Mouse (Mus musculus) C2C12 (cell line): ENCODE data around the gene Ifngr1. TPM values are rescaled to one million over a fixed set of nuclear protein-coding genes. Genes with fewer than 3 reads are reported as not detected.

Source experiments
- H3K27me3 ChIP-seq: one replicate; pipeline ENCODE4 v1.6.1; 2011; ENCODE audit not compliant: control insufficient read depth, insufficient read depth, insufficient read length
- H3K36me3 ChIP-seq: one replicate; pipeline ENCODE4 v1.6.1; 2011; ENCODE audit not compliant: control insufficient read depth, insufficient read depth
- H3K4me3 ChIP-seq: one replicate; pipeline ENCODE4 v1.5.1; 2011; ENCODE audit warnings: mild to moderate bottlenecking, control low read depth; ENCODE audit not compliant: poor library complexity, insufficient read depth, severe bottlenecking
- H3K79me2 ChIP-seq: one replicate; pipeline ENCODE4 v1.6.1; 2011; ENCODE audit not compliant: control insufficient read depth, insufficient read depth
- H3K79me3 ChIP-seq: one replicate; pipeline ENCODE4 v1.6.1; 2011; ENCODE audit warnings: low read depth, control low read depth
- H3ac ChIP-seq: one replicate; pipeline ENCODE3; 2011; ENCODE audit warnings: low read depth; ENCODE audit not compliant: control insufficient read depth, insufficient read length
- CEBPB ChIP-seq: IDR thresholded peaks from one replicate; pipeline ENCODE4 v1.6.1; 2011; ENCODE audit warnings: low read depth, mild to moderate bottlenecking, control low read depth, moderate library complexity
- CTCF ChIP-seq: IDR thresholded peaks from one replicate; pipeline ENCODE4 v1.5.1; 2011; ENCODE audit not compliant: control insufficient read depth, insufficient read depth, insufficient read length
- FOSL1 ChIP-seq: IDR thresholded peaks from one replicate; pipeline ENCODE4 v1.8.0; 2011; ENCODE audit warnings: mild to moderate bottlenecking, low read length; ENCODE audit not compliant: poor library complexity, insufficient read depth, severe bottlenecking
- MAX ChIP-seq: IDR thresholded peaks from one replicate; pipeline ENCODE4 v1.6.1; 2011; ENCODE audit warnings: mild to moderate bottlenecking, control low read depth
- MYOD1 ChIP-seq: IDR thresholded peaks from one replicate; pipeline ENCODE4 v1.6.1; 2011; ENCODE audit warnings: low read depth; ENCODE audit not compliant: control insufficient read depth, insufficient read length
- MYOG ChIP-seq: IDR thresholded peaks from one replicate; pipeline ENCODE4 v1.6.1; 2011; ENCODE audit not compliant: control insufficient read depth, insufficient read length; ENCODE audit errors: extremely low read depth
- USF1 ChIP-seq: IDR thresholded peaks from one replicate; pipeline ENCODE4 v1.6.1; 2011; ENCODE audit warnings: low read depth, mild to moderate bottlenecking, control low read depth, moderate library complexity
- long read RNA-seq, 2 experiments: library from polyadenylated mRNA; unstranded; transcript quantifications; one replicate each; pipeline ENCODE4 v2.0.0; 2019 to 2020
- polyA plus RNA-seq: library from polyadenylated mRNA; unstranded; fragments of >200 nt; fragmentation: generic; extraction: Trizol; gene quantifications from one replicate; pipeline ENCODE4 v1.2.1, GENCODE M21; 2012; ENCODE audit warnings: missing spikeins

Ifngr1 gene
- polyA plus RNA-seq = 11.8 TPM
- long read RNA-seq, experiment 1, transcript Ifngr1-201 (7 exons, 2,112 nt) = major isoform, 29 of 36 reads
- long read RNA-seq, experiment 1, partial matches to known transcripts = 3 of 36 reads
- long read RNA-seq, experiment 1, other reads (novel, unspliced or antisense) = 4 of 36 reads
- long read RNA-seq, experiment 2, transcript Ifngr1-201 (7 exons, 2,112 nt) = major isoform, 149 of 163 reads
- long read RNA-seq, experiment 2, transcript Ifngr1-203 (7 exons, 1,974 nt) = minor isoform, 6 of 163 reads
- long read RNA-seq, experiment 2, partial matches to known transcripts = 1 of 163 reads
- long read RNA-seq, experiment 2, other reads (novel, unspliced or antisense) = 7 of 163 reads

GRCm38 (mm10) chr10:19591641-19592441 is at the start of gene Ifngr1:
Gene Ifngr1 (plus strand): TSS chr10:19591949.
- H3K27me3 ChIP-seq = no peaks in the 10 kb centered on the region
- peaks cover 12% of the 10 kb centered on the region for H3K79me3 ChIP-seq
- peak within 1 kb of the TSS; percentile 89 for H3ac ChIP-seq
- peaks cover 5% of the 10 kb centered on the region for H3K36me3 ChIP-seq
- H3K4me3 ChIP-seq = peak within 1 kb of the TSS; percentile 53
- no peak for TF ChIP-seq CEBPB
- no peak for TF ChIP-seq CTCF
- TF ChIP-seq FOSL1 = no peak
- no peak for TF ChIP-seq MYOG
- TF ChIP-seq USF1 = no peak
- no peak for TF ChIP-seq MYOD1
- no peak for TF ChIP-seq MAX
- peaks cover 43% of the 10 kb centered on the region for H3K79me2 ChIP-seq

- H3K36me3 ChIP-seq = no peaks in the 10 kb centered on the region
- H3ac ChIP-seq = no peak overlapping the region
- H3K27me3 ChIP-seq = no peaks in the 10 kb centered on the region
- H3K79me2 ChIP-seq = no peaks in the 10 kb centered on the region
- TF ChIP-seq MAX = no peak
- no peak for TF ChIP-seq USF1
- TF ChIP-seq FOSL1 = no peak
- no peak for TF ChIP-seq MYOD1
- no peak for TF ChIP-seq CTCF
- no peak for TF ChIP-seq CEBPB
- no peak for TF ChIP-seq MYOG
- no peaks in the 10 kb centered on the region for H3K79me3 ChIP-seq
- H3K4me3 ChIP-seq = no peak overlapping the region
Measured at GRCm38 (mm10) chr10:19546825-19547224, 44.9 kb upstream of the Ifngr1 start.

- TF ChIP-seq MYOG = no peak
- TF ChIP-seq MYOD1 = no peak
- no peak for TF ChIP-seq MAX
- TF ChIP-seq CEBPB = no peak
- Histone ChIP-seq H3K36me3 (no peaks in the 10 kb centered on the region), H3K4me3 (no peak overlapping the region), H3K79me2 (no peaks in the 10 kb centered on the region), H3K79me3 (no peaks in the 10 kb centered on the region), H3K27me3 (no peaks in the 10 kb centered on the region), H3ac (no peak overlapping the region)
Measured at GRCm38 (mm10) chr10:19548016-19548415, 43.7 kb upstream of the Ifngr1 start.

- no peaks in the 10 kb centered on the region for H3K79me2 ChIP-seq
- no peak overlapping the region for H3ac ChIP-seq
- H3K36me3 ChIP-seq = no peaks in the 10 kb centered on the region
- no peaks in the 10 kb centered on the region for H3K79me3 ChIP-seq
- TF ChIP-seq MYOD1 = no peak
- no peak for TF ChIP-seq USF1
- no peak for TF ChIP-seq MYOG
- TF ChIP-seq CEBPB = no peak
- no peak for TF ChIP-seq MAX
- TF ChIP-seq FOSL1 = no peak
- TF ChIP-seq CTCF = no peak
- H3K4me3 ChIP-seq = no peak overlapping the region
- H3K27me3 ChIP-seq = no peaks in the 10 kb centered on the region
Measured at GRCm38 (mm10) chr10:19548491-19548890, 43.3 kb upstream of the Ifngr1 start.

GRCm38 (mm10) chr10:19551585-19551984 is 40.2 kb upstream of the Ifngr1 start:
- H3ac ChIP-seq = no peak overlapping the region
- no peak overlapping the region for H3K4me3 ChIP-seq
- no peaks in the 10 kb centered on the region for H3K79me3 ChIP-seq
- no peaks in the 10 kb centered on the region for H3K27me3 ChIP-seq
- no peaks in the 10 kb centered on the region for H3K36me3 ChIP-seq
- TF ChIP-seq MYOD1 = no peak
- no peak for TF ChIP-seq FOSL1
- no peak for TF ChIP-seq MYOG
- TF ChIP-seq USF1 = no peak
- no peak for TF ChIP-seq CTCF
- TF ChIP-seq CEBPB = no peak
- no peak for TF ChIP-seq MAX
- no peaks in the 10 kb centered on the region for H3K79me2 ChIP-seq
